In the genomic region with DNA sequence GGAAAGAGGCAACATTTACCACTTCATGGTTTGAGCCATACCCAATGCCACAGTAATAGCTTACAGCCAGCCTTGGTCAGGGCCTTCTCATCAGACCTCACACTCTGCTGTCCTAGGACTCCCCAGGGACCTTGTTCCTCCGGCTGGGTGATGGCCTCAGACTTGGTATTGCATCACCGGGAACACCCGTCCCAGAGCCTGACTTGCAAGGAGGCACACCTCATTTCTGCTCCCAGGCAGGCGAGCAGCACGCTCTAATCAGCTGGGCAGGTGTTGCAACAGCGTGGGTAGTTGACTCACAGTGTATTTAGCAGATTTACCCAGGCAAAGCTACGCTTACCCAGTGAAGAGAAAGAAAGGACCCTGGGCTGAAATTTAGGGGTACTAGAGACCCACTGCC, we compare ENCODE assay signal across 8 mouse cellular contexts. TPM values are rescaled to one million over a fixed set of nuclear protein-coding genes. Genes with fewer than 3 reads are reported as not detected.
DNase-seq lines count a peak whose midpoint lies in the region; ATAC-seq lines count a peak whose summit lies in the region.
"Had no signal": no experiment of that assay in that cellular context is flagged by ENCODE, and none has a peak within 500 bp of the region (broad histone marks: within the 10 kb centered on the region; RNA-seq: fewer than 3 reads in every experiment).

No protein-coding gene starts in this region.

- ATAC-seq in heart, embryonic 12.5 days (ENCODE audit: insufficient number of reproducible peaks, low FRiP score): no peak
- peak; percentile 83 for ATAC-seq in liver, embryonic 16.5 days (ENCODE audit: low read depth)

- peaks cover 43% of the 10 kb centered on the region for H3K4me1 ChIP-seq in heart, embryonic 10.5 days
- peaks cover 55% of the 10 kb centered on the region for H3K4me1 ChIP-seq in heart, embryonic 12.5 days (replicated peaks)
- H3K4me1 ChIP-seq in liver, embryonic 16.5 days (ENCODE audit: control insufficient read depth, low read depth, low read length): peaks cover 42% of the 10 kb centered on the region

- no peaks in the 10 kb centered on the region for H3K27me3 ChIP-seq in heart, embryonic 10.5 days (ENCODE audit: insufficient read depth, poor library complexity, severe bottlenecking)
- H3K27me3 ChIP-seq in heart, embryonic 12.5 days (replicated peaks): no peaks in the 10 kb centered on the region
- H3K27me3 ChIP-seq in liver, embryonic 16.5 days (ENCODE audit: control insufficient read depth, insufficient read depth, low read depth, low read length): no peaks in the 10 kb centered on the region

- H3K4me2 ChIP-seq in heart, embryonic 12.5 days: no peak overlapping the region
- no peak overlapping the region for H3K4me2 ChIP-seq in liver, embryonic 16.5 days (ENCODE audit: low read depth, low read length)

- no peak for DNase-seq in heart, embryonic 10.5 days (ENCODE audit: low spot score)
- DNase-seq in brain, adult 2 months (ENCODE audit: low read depth, low spot score): peak; percentile 52
- DNase-seq in urinary bladder, postnatal 36 days (ENCODE audit: low spot score in 2 of 2): peak; percentile 46 to 69
- no peak for DNase-seq in layer of hippocampus, postnatal 14 days (ENCODE audit: low spot score in 2 of 2)
- DNase-seq in left cerebral cortex, postnatal 4 days: no peak

- H3K36me3 ChIP-seq in heart, embryonic 10.5 days: no peaks in the 10 kb centered on the region
- H3K36me3 ChIP-seq in heart, embryonic 12.5 days: no peaks in the 10 kb centered on the region
- H3K36me3 ChIP-seq in liver, embryonic 16.5 days (ENCODE audit: control insufficient read depth, insufficient read depth): no peaks in the 10 kb centered on the region

- intact Hi-C loops in left cerebral cortex, postnatal 4 days (cut with DNase I): no loop called here

- no peak overlapping the region for H3K4me3 ChIP-seq in heart, embryonic 10.5 days
- no peak overlapping the region for H3K4me3 ChIP-seq in heart, embryonic 12.5 days
- no peak overlapping the region for H3K4me3 ChIP-seq in liver, embryonic 16.5 days (ENCODE audit: low read depth, low read length)
- H3K4me3 ChIP-seq: megakaryocyte, embryonic 14.5 days had no signal

- no peak overlapping the region for H3K9ac ChIP-seq in heart, embryonic 12.5 days
- no peak overlapping the region for H3K9ac ChIP-seq in liver, embryonic 16.5 days (ENCODE audit: low read depth, low read length)

- 0 out of 2 replicates have a peak overlapping the region, but pooled peaks have one; percentile 25 for H3K27ac ChIP-seq in heart, embryonic 10.5 days
- no peak overlapping the region for H3K27ac ChIP-seq in heart, embryonic 12.5 days (ENCODE audit: poor library complexity, severe bottlenecking)
- H3K27ac ChIP-seq in liver, embryonic 16.5 days (ENCODE audit: low read length): peak overlapping the region; percentile 60

- H3K9me3 ChIP-seq in heart, embryonic 10.5 days: no peaks in the 10 kb centered on the region
- H3K9me3 ChIP-seq in heart, embryonic 12.5 days (replicated peaks): no peaks in the 10 kb centered on the region
- no peaks in the 10 kb centered on the region for H3K9me3 ChIP-seq in liver, embryonic 16.5 days (replicated peaks; ENCODE audit: control insufficient read depth, low read length)
- H3K9me3 ChIP-seq: megakaryocyte, embryonic 14.5 days had no signal

- WGBS in heart, embryonic 10.5 days: 72% methylated on average over 7 of the region's 7 CpGs
- WGBS in heart, embryonic 12.5 days: 71% methylated on average over 7 of the region's 7 CpGs
- 50% methylated on average over 7 of the region's 7 CpGs for WGBS in liver, embryonic 16.5 days (ENCODE audit: insufficient replicate concordance)

RNA-seq across cellular contexts. Expression of a gene that starts 11.2 kb away (rescaled TPM):
- 8.4 and 11.0 TPM in 2 replicates for polyA plus RNA-seq in heart, embryonic 10.5 days (2016; fragmentation: Nextera tagmentation; extraction: Ambion mirVana)
- 12.6 and 14.7 TPM in 2 replicates for polyA plus RNA-seq in heart, embryonic 12.5 days (2016; fragmentation: Nextera tagmentation; extraction: Ambion mirVana)
- 5.9 and 6.6 TPM in 2 replicates for polyA plus RNA-seq in liver, embryonic 16.5 days (2015; fragmentation: Nextera tagmentation; extraction: Ambion mirVana)
- total RNA-seq in layer of hippocampus, postnatal 14 days (2021): 100 to 1,000 TPM; 147 to 148 TPM
- 100 to 1,000 TPM; 109 TPM for total RNA-seq in left cerebral cortex, postnatal 4 days (2021)

Comparison
In these comparisons a context has a peak if more than half of its experiments do, and no peak if none do; other contexts are left out.
1. DNase-seq: peak in brain, adult 2 months (single experiment) and urinary bladder, postnatal 36 days (2 of 2); none in heart, embryonic 10.5 days (single experiment), layer of hippocampus, postnatal 14 days (0 of 2) and left cerebral cortex, postnatal 4 days (single experiment).